Mouse (Mus musculus) liver, embryonic 14.5 days (tissue): ENCODE results near the gene Gabbr2. TPM values are rescaled to one million over a fixed set of nuclear protein-coding genes. Genes with fewer than 3 reads are reported as not detected.

ENCODE experiments used
- ATAC-seq: fragments of 200-750 bp; cut with Nextera tagmentation; 2 replicates; pipeline ENCODE4 v1.8.0; 2017; ENCODE audit warnings: moderate number of reproducible peaks, mild to moderate bottlenecking, moderate library complexity; ENCODE audit not compliant: insufficient read depth
- DNase-seq, 3 experiments: peaks; one replicate each; pipeline ENCODE4 v3.0.0-alpha.2; 2012 to 2013; ENCODE audit warnings: low read depth in 3 of 3, low spot score in 3 of 3
- H3K27ac ChIP-seq: fragments of 300-500 bp; sonication (generic); 2 replicates; pipeline ENCODE4 v1.5.1; 2014; ENCODE audit warnings: moderate library complexity, mild to moderate bottlenecking, control low read depth, inconsistent platforms
- H3K27me3 ChIP-seq: fragments of 300-500 bp; sonication (generic); 2 replicates; pipeline ENCODE4 v1.6.1; 2014; ENCODE audit warnings: mild to moderate bottlenecking, low read length, moderate library complexity; ENCODE audit not compliant: control insufficient read depth, insufficient read depth
- H3K36me3 ChIP-seq: fragments of 300-500 bp; sonication (generic); replicated peaks from 2 replicates; pipeline ENCODE4 v1.6.1; 2014; ENCODE audit warnings: low read depth; ENCODE audit not compliant: control insufficient read depth, insufficient read depth
- H3K4me1 ChIP-seq, 2 experiments: fragments of 200-500 bp in 1 of 2; fragments of 300-500 bp in 1 of 2; sonication (generic) in 1 of 2; replicated peaks; 2 replicates each; pipeline ENCODE4 v1.6.1; 2012 to 2014; ENCODE audit warnings: antibody characterized with exemption in 1 of 2, inconsistent platforms in 1 of 2, low read length in 1 of 2; ENCODE audit not compliant: control insufficient read depth in 2 of 2, insufficient read depth in 2 of 2
- H3K4me2 ChIP-seq: fragments of 300-500 bp; sonication (generic); 2 replicates; pipeline ENCODE4 v1.6.1; 2014; ENCODE audit warnings: low read depth, mild to moderate bottlenecking, control low read depth, moderate library complexity
- H3K4me3 ChIP-seq, 2 experiments: fragments of 200-500 bp in 1 of 2; fragments of 300-500 bp in 1 of 2; sonication (generic) in 1 of 2; 2 replicates each; pipeline ENCODE4 v1.5.1; 2012 to 2014; ENCODE audit warnings: low read depth in 2 of 2, low read length in 2 of 2, mild to moderate bottlenecking in 2 of 2, control low read depth in 1 of 2, inconsistent platforms in 1 of 2, moderate library complexity in 1 of 2; ENCODE audit not compliant: insufficient read depth in 1 of 2
- H3K9ac ChIP-seq: fragments of 300-500 bp; sonication (generic); replicated peaks from 2 replicates; pipeline ENCODE4 v1.6.1; 2014; ENCODE audit warnings: mild to moderate bottlenecking, control low read depth, moderate library complexity
- H3K9me3 ChIP-seq: fragments of 300-500 bp; sonication (generic); 2 replicates; pipeline ENCODE4 v1.6.1; 2016; ENCODE audit warnings: low read length, mixed read lengths; ENCODE audit not compliant: control insufficient read depth
- CTCF ChIP-seq: IDR thresholded peaks from 2 replicates; pipeline ENCODE4 v1.5.1; 2016; ENCODE audit warnings: antibody characterized with exemption, low read depth, control low read depth
- EP300 ChIP-seq: IDR thresholded peaks from 2 replicates; pipeline ENCODE4 v1.6.1; 2016; ENCODE audit warnings: antibody characterized with exemption, low read depth
- WGBS: fragments of 180-500 bp; shearing (Covaris S2); extraction: QIAGEN DNeasy Blood & Tissue Kit; methylation state at CpG from one replicate; pipeline ENCODE4 v1.1.7; 2014; ENCODE audit not compliant: insufficient replicate concordance; 5-methylcytosine and 5-hydroxymethylcytosine counted together
- polyA plus RNA-seq, 2 experiments: library from polyadenylated mRNA; depleted of rRNA in 1 of 2; stranded (reverse) in 1 of 2; unstranded in 1 of 2; fragments of >200 nt; fragmentation: Nextera tagmentation in 1 of 2; extraction: Ambion mirVana in 1 of 2; gene quantifications; 2 replicates each; pipeline versions ENCODE4 v1.2.1 to v1.2.3; 2012 to 2014

The Gabbr2 gene
- polyA plus RNA-seq, 2 experiments, result 0.07 TPM; not detected in 1

DNA sequence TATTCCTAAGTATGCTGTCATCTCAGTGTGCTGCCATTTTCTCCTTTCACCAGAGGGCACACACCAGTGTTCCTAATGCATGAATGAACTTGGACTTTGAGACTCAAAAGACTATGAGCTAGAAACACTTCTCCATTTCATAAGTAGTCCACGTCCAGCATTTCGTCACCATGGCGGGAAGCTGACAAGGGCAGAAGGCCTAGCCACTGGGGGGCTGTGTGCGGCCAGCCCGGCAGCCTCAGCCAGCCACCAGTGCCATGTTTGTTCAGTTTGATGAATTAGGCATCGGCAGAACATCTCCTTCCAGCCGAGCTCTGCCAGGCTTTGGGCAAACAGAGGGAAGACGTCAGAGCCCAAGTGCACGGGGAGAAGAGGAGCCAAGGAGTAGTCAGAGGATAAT is 97.5 kb downstream of the Gabbr2 start:
- Histone ChIP-seq H3K9me3 (no peaks in the 10 kb centered on the region), H3K9ac (no peak overlapping the region), H3K36me3 (no peaks in the 10 kb centered on the region), H3K4me2 (no peak overlapping the region), H3K4me1 (no peaks in the 10 kb centered on the region), H3K27me3 (no peaks in the 10 kb centered on the region), H3K27ac (no peak overlapping the region), H3K4me3 (no peak overlapping the region)
- WGBS, result 65% methylated on average over 9 of the region's 9 CpGs
- no peak for TF ChIP-seq EP300
- ATAC-seq, result no peak
- no peak for DNase-seq

DNA sequence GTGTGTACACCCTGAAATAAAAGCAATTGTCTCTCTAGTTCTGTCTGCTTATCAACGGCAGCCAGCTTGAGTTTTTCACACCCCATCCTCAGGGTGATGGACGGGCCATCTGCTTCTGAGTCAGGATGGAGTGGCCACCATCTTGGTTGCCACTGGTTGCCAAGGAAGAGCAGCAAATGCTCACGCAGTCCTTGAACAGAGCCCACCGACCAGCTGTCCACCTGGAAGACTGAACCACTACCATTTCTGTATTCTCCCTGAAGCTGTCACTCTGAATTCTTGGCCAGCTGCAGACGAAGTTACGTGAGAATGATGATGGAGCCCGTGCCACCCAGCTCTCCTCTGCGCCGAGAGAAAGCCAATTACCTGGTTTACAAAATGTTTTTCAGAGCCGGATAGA is 102.5 kb downstream of the Gabbr2 start:
- DNase-seq (no peak), ATAC-seq (no peak)
- Histone ChIP-seq H3K27ac (no peak overlapping the region), H3K4me1 (peaks cover 0 to 4% of the 10 kb centered on the region in 2 experiments; a peak in 1 of 4 replicates), H3K9me3 (no peaks in the 10 kb centered on the region), H3K4me3 (no peak overlapping the region), H3K9ac (no peak overlapping the region), H3K4me2 (no peak overlapping the region), H3K36me3 (no peaks in the 10 kb centered on the region), H3K27me3 (no peaks in the 10 kb centered on the region)
- TF ChIP-seq EP300 (no peak), CTCF (no peak)
- 65% methylated on average over 10 of the region's 10 CpGs for WGBS

DNA sequence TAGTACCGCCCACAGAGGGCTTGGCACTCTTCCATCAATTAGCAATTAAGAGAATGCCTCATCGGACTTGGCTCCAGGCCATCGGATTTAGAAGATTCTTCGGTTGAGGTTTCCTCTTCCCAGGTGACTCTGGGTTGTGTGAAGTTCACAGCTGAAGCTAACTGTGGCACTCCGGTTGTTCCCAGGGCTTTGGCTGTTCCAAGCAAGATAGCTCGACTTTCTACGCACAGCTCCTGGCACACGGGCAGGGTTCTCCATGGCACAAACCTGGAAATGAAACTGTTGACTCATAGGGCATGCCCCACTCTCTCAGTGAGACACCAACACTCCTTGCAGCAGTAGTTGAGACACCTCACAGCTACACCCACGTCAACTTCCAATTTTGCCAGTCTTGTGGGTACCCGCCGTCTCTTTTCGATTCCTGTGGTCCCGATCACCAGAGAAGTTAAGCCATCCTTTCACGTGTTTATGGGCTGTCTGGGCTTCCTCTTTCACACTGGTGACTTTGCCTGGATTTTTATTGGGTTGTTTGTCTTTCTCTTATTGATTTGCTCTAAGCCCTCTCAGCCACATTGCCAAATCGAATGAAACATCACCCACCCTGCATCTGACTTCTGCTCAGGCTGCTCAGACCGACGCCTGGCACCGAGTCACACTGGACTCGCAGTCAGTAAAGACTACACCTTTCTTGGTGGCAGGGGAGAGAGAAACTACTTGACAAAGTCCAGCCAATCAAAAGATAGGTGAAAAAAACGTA is 105.9 kb downstream of the Gabbr2 start:
- H3K9me3 ChIP-seq, result no peaks in the 10 kb centered on the region
- no peak for DNase-seq
- H3K27me3 ChIP-seq, result no peaks in the 10 kb centered on the region; the same call in 1 of the 2 replicates
- 63% methylated on average over 20 of the region's 20 CpGs for WGBS
- H3K9ac ChIP-seq, result no peak overlapping the region
- no peak overlapping the region for H3K27ac ChIP-seq
- no peak overlapping the region for H3K4me3 ChIP-seq
- ATAC-seq, result no peak
- no peak for TF ChIP-seq CTCF
- no peak for TF ChIP-seq EP300
- no peaks in the 10 kb centered on the region for H3K36me3 ChIP-seq
- no peak overlapping the region for H3K4me2 ChIP-seq
- peaks cover 0 to 4% of the 10 kb centered on the region in 2 experiments; a peak in 1 of 4 replicates for H3K4me1 ChIP-seq

DNA sequence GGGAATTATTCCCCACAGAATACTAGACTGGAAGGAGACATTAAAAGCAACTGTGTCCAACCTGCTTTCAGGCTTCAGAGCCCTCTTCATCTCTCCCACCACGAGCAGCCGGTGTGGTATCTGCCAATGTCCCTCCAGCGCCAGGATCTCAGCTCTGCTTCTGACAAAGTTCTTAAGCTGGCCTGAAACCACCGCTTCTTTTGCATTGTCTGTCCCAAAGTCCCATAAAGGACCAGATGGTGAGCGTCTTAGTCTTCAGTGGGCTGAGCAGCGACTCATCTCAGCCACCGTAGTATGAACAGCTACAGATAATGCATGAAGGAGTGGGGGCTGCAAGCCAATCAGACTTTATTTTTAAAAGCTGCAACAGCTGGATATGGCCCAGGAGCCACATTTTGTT is 107.5 kb downstream of the Gabbr2 start:
- Histone ChIP-seq H3K4me2 (no peak overlapping the region), H3K9me3 (no peaks in the 10 kb centered on the region), H3K9ac (no peak overlapping the region), H3K4me1 (peaks cover 0 to 4% of the 10 kb centered on the region in 2 experiments; a peak in 1 of 4 replicates), H3K27ac (no peak overlapping the region), H3K27me3 (no peaks in the 10 kb centered on the region; the same call in 1 of the 2 replicates), H3K36me3 (no peaks in the 10 kb centered on the region), H3K4me3 (no peak overlapping the region)
- DNase-seq, result no peak
- 60% methylated on average over 7 of the region's 7 CpGs for WGBS
- ATAC-seq, result no peak
- TF ChIP-seq CTCF (no peak), EP300 (no peak)

DNA sequence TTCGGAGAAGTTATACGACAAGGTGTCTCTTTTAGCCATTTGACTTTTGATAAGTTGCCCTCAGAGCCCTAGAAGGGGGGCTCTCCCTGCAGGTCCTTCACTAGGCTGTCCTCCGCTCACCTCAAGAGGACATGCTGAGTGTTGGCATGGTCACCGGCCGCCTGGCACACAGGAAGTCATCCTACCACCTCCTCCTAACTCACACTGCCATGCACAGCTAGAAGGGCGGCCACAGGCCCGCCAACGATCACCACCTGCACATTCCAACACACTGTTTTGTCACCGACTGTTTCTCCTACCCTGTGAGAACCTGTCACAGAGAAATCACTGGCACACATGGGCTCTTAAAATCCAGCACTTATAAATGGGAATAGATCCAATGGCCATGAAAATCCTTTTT is 108.1 kb downstream of the Gabbr2 start:
- H3K4me3 ChIP-seq, result no peak overlapping the region
- no peaks in the 10 kb centered on the region for H3K36me3 ChIP-seq
- no peak overlapping the region for H3K4me2 ChIP-seq
- ATAC-seq (no peak), DNase-seq (no peak)
- H3K27me3 ChIP-seq, result no peaks in the 10 kb centered on the region; the same call in 1 of the 2 replicates
- TF ChIP-seq CTCF (no peak), EP300 (no peak)
- H3K9me3 ChIP-seq, result no peaks in the 10 kb centered on the region
- H3K9ac ChIP-seq, result no peak overlapping the region
- WGBS, result 68% methylated on average over 9 of the region's 9 CpGs
- H3K27ac ChIP-seq, result no peak overlapping the region
- H3K4me1 ChIP-seq, result no peaks in the 10 kb centered on the region
